Mouse (Mus musculus) stomach, embryonic 16.5 days (tissue): ENCODE data around the gene Agap1. TPM values are rescaled to one million over a fixed set of nuclear protein-coding genes. Genes with fewer than 3 reads are reported as not detected.

ENCODE experiments used
- ATAC-seq: fragments of 200-750 bp; cut with Nextera tagmentation; 2 replicates; pipeline ENCODE4 v1.8.0; 2017; ENCODE audit warnings: moderate number of reproducible peaks, moderate TSS enrichment; ENCODE audit not compliant: insufficient read depth, low FRiP score
- H3K27ac ChIP-seq: fragments of 300-500 bp; sonication (generic); 2 replicates; pipeline ENCODE4 v1.5.1; 2014; ENCODE audit warnings: low read length
- H3K27me3 ChIP-seq: fragments of 300-500 bp; sonication (generic); 2 replicates; pipeline ENCODE4 v1.6.1; 2014; ENCODE audit warnings: low read length, control low read depth, mixed read lengths; ENCODE audit not compliant: control insufficient read depth, insufficient read depth
- H3K36me3 ChIP-seq: fragments of 300-500 bp; sonication (generic); 2 replicates; pipeline ENCODE4 v1.6.1; 2014; ENCODE audit warnings: low read length; ENCODE audit not compliant: control insufficient read depth, insufficient read depth
- H3K4me1 ChIP-seq: fragments of 300-500 bp; sonication (generic); 2 replicates; pipeline ENCODE4 v1.6.1; 2014; ENCODE audit warnings: low read length, control low read depth, mixed read lengths; ENCODE audit not compliant: control insufficient read depth, insufficient read depth
- H3K4me2 ChIP-seq: fragments of 300-500 bp; sonication (generic); 2 replicates; pipeline ENCODE4 v1.6.1; 2014; ENCODE audit warnings: low read depth, low read length, mixed read lengths
- H3K4me3 ChIP-seq: fragments of 300-500 bp; sonication (generic); replicated peaks from 2 replicates; pipeline ENCODE4 v1.5.1; 2014; ENCODE audit warnings: mild to moderate bottlenecking, low read length
- H3K9ac ChIP-seq: fragments of 300-500 bp; sonication (generic); 2 replicates; pipeline ENCODE4 v1.6.1; 2014; ENCODE audit warnings: low read length
- H3K9me3 ChIP-seq: fragments of 300-500 bp; sonication (generic); replicated peaks from 2 replicates; pipeline ENCODE4 v1.6.1; 2016; ENCODE audit warnings: low read length, control low read depth; ENCODE audit not compliant: control insufficient read depth
- whole genome bisulfite sequencing: fragments of 180-500 bp; shearing (Covaris S2); extraction: QIAGEN DNeasy Blood & Tissue Kit; methylation state at CpG from one replicate; pipeline ENCODE4 v1.1.7; 2014; 5-methylcytosine and 5-hydroxymethylcytosine counted together
- polyA plus RNA-seq: library from polyadenylated mRNA; unstranded; fragments of >200 nt; fragmentation: Nextera tagmentation; extraction: Ambion mirVana; gene quantifications from 2 replicates; pipeline ENCODE4 v1.2.1, GENCODE M21; 2015

Agap1 gene
- polyA plus RNA-seq, 1 experiment from 2014 or later: 5.8 TPM

- Histone ChIP-seq H3K27me3 (no peaks in the 10 kb centered on the region; the same call in 1 of the 2 replicates), H3K27ac (no peak overlapping the region), H3K4me3 (no peak overlapping the region), H3K9ac (no peak overlapping the region), H3K9me3 (no peaks in the 10 kb centered on the region), H3K4me1 (no peaks in the 10 kb centered on the region), H3K36me3 (no peaks in the 10 kb centered on the region), H3K4me2 (no peak overlapping the region)
- 58% methylated on average over 14 of the region's 14 CpGs for WGBS
- ATAC-seq: no peak
Measured at GRCm38 (mm10) chr1:89586991-89587683, 132.5 kb downstream of the Agap1 start.

GRCm38 (mm10) chr1:89588154-89588553 is 133.5 kb downstream of the Agap1 start:
- no peak overlapping the region for H3K27ac ChIP-seq
- WGBS: 78% methylated on average over 4 of the region's 4 CpGs
- H3K4me3 ChIP-seq: no peak overlapping the region
- H3K9ac ChIP-seq: no peak overlapping the region
- H3K36me3 ChIP-seq: no peaks in the 10 kb centered on the region
- no peaks in the 10 kb centered on the region for H3K27me3 ChIP-seq
- H3K4me1 ChIP-seq: no peaks in the 10 kb centered on the region
- H3K4me2 ChIP-seq: no peak overlapping the region
- no peak for ATAC-seq
- no peaks in the 10 kb centered on the region for H3K9me3 ChIP-seq

GRCm38 (mm10) chr1:89590994-89591393 is 136.4 kb downstream of the Agap1 start:
- ATAC-seq: no peak
- 92% methylated on average over 7 of the region's 7 CpGs for whole genome bisulfite sequencing
- no peak overlapping the region for H3K9ac ChIP-seq

GRCm38 (mm10) chr1:89593219-89593618 is 138.6 kb downstream of the Agap1 start:
- no peak overlapping the region for H3K9ac ChIP-seq
- H3K36me3 ChIP-seq: no peaks in the 10 kb centered on the region
- peaks cover 16% of the 10 kb centered on the region for H3K4me1 ChIP-seq
- no peaks in the 10 kb centered on the region for H3K27me3 ChIP-seq
- H3K9me3 ChIP-seq: no peaks in the 10 kb centered on the region
- 66% methylated on average over 4 of the region's 4 CpGs for WGBS
- no peak overlapping the region for H3K4me3 ChIP-seq
- peak; percentile 53; the same call in 1 of the 2 replicates for ATAC-seq
- H3K4me2 ChIP-seq: no peak overlapping the region
- no peak overlapping the region for H3K27ac ChIP-seq

More at GRCm38 (mm10) chr1:89590994-89591393, 136.4 kb downstream of the Agap1 start:
- no peak overlapping the region for H3K4me2 ChIP-seq
- H3K36me3 ChIP-seq: no peaks in the 10 kb centered on the region
- H3K9me3 ChIP-seq: no peaks in the 10 kb centered on the region
- H3K4me3 ChIP-seq: no peak overlapping the region
- no peaks in the 10 kb centered on the region for H3K27me3 ChIP-seq
- H3K27ac ChIP-seq: no peak overlapping the region
- H3K4me1 ChIP-seq: peaks cover 16% of the 10 kb centered on the region

- Histone ChIP-seq H3K9me3 (no peaks in the 10 kb centered on the region), H3K4me2 (no peak overlapping the region), H3K4me1 (peaks cover 16% of the 10 kb centered on the region), H3K27ac (no peak overlapping the region), H3K9ac (no peak overlapping the region), H3K27me3 (no peaks in the 10 kb centered on the region), H3K36me3 (no peaks in the 10 kb centered on the region), H3K4me3 (no peak overlapping the region)
- 83% methylated on average over 8 of the region's 8 CpGs for WGBS
- no peak for ATAC-seq
Measured at GRCm38 (mm10) chr1:89594999-89595398, 140.4 kb downstream of the Agap1 start.

GRCm38 (mm10) chr1:89595421-89595820 is 140.8 kb downstream of the Agap1 start:
- WGBS: 75% methylated on average over 7 of the region's 7 CpGs
- H3K27me3 ChIP-seq: no peaks in the 10 kb centered on the region
- H3K9ac ChIP-seq: no peak overlapping the region
- H3K9me3 ChIP-seq: no peaks in the 10 kb centered on the region
- H3K27ac ChIP-seq: no peak overlapping the region
- H3K4me1 ChIP-seq: peaks cover 20% of the 10 kb centered on the region
- ATAC-seq: no peak
- H3K4me3 ChIP-seq: no peak overlapping the region
- no peak overlapping the region for H3K4me2 ChIP-seq
- H3K36me3 ChIP-seq: no peaks in the 10 kb centered on the region

- H3K4me1 ChIP-seq: peaks cover 20% of the 10 kb centered on the region
- no peak overlapping the region for H3K4me2 ChIP-seq
- H3K4me3 ChIP-seq: no peak overlapping the region
- no peaks in the 10 kb centered on the region for H3K36me3 ChIP-seq
- no peaks in the 10 kb centered on the region for H3K27me3 ChIP-seq
- H3K9me3 ChIP-seq: no peaks in the 10 kb centered on the region
- WGBS: 82% methylated on average over 2 of the region's 2 CpGs
- no peak for ATAC-seq
- no peak overlapping the region for H3K9ac ChIP-seq
- no peak overlapping the region for H3K27ac ChIP-seq
Measured at GRCm38 (mm10) chr1:89596223-89596622, 141.6 kb downstream of the Agap1 start.

- Histone ChIP-seq H3K4me1 (peaks cover 18% of the 10 kb centered on the region), H3K27me3 (no peaks in the 10 kb centered on the region), H3K4me3 (no peak overlapping the region), H3K27ac (no peak overlapping the region), H3K4me2 (no peak overlapping the region), H3K36me3 (no peaks in the 10 kb centered on the region), H3K9me3 (no peaks in the 10 kb centered on the region), H3K9ac (no peak overlapping the region)
- no peak for ATAC-seq
- 83% methylated on average over 5 of the region's 5 CpGs for WGBS
Measured at GRCm38 (mm10) chr1:89598906-89599305, 144.3 kb downstream of the Agap1 start.

- no peak overlapping the region for H3K4me3 ChIP-seq
- H3K27me3 ChIP-seq: no peaks in the 10 kb centered on the region
- 74% methylated on average over 11 of the region's 11 CpGs for WGBS
- H3K36me3 ChIP-seq: no peaks in the 10 kb centered on the region
- no peaks in the 10 kb centered on the region for H3K9me3 ChIP-seq
- peaks cover 12% of the 10 kb centered on the region for H3K4me1 ChIP-seq
- ATAC-seq: no peak
- H3K27ac ChIP-seq: no peak overlapping the region
- H3K4me2 ChIP-seq: no peak overlapping the region
- no peak overlapping the region for H3K9ac ChIP-seq
Measured at GRCm38 (mm10) chr1:89599983-89600741, 145.6 kb downstream of the Agap1 start.
